Mouse (Mus musculus) forebrain, embryonic 13.5 days (tissue): Measurements from ENCODE around the gene Zfp84. TPM values are rescaled to one million over a fixed set of nuclear protein-coding genes. Genes with fewer than 3 reads are reported as not detected.
"Not testable (repeated sequence)": the region's sequence is repeated elsewhere in the genome, so short reads cannot be mapped to it uniquely, and the experiment has no call there.

ENCODE experiments used
- ATAC-seq: fragments of 200-750 bp; cut with Nextera tagmentation; 2 replicates; pipeline ENCODE4 v1.8.0; 2017
- H3K27ac ChIP-seq: fragments of 300-500 bp; sonication (generic); 2 replicates; pipeline ENCODE4 v1.5.1; 2015; ENCODE audit warnings: inconsistent platforms, mild to moderate bottlenecking, moderate library complexity
- H3K27me3 ChIP-seq: fragments of 300-500 bp; sonication (generic); 2 replicates; pipeline ENCODE4 v1.6.1; 2015; ENCODE audit warnings: mild to moderate bottlenecking, inconsistent platforms
- H3K36me3 ChIP-seq: fragments of 300-500 bp; sonication (generic); 2 replicates; pipeline ENCODE4 v1.6.1; 2015; ENCODE audit warnings: mild to moderate bottlenecking, inconsistent platforms; ENCODE audit not compliant: poor library complexity, severe bottlenecking
- H3K4me1 ChIP-seq: fragments of 300-500 bp; sonication (generic); 2 replicates; pipeline ENCODE4 v1.6.1; 2015; ENCODE audit warnings: inconsistent platforms
- H3K4me2 ChIP-seq: fragments of 300-500 bp; sonication (generic); 2 replicates; pipeline ENCODE4 v1.6.1; 2015; ENCODE audit warnings: inconsistent platforms, mild to moderate bottlenecking, moderate library complexity
- H3K4me3 ChIP-seq: fragments of 300-500 bp; sonication (generic); 2 replicates; pipeline ENCODE4 v1.5.1; 2015; ENCODE audit warnings: mild to moderate bottlenecking, inconsistent platforms
- H3K9ac ChIP-seq: fragments of 300-500 bp; sonication (generic); 2 replicates; pipeline ENCODE4 v1.6.1; 2015; ENCODE audit warnings: mild to moderate bottlenecking, inconsistent platforms
- H3K9me3 ChIP-seq: fragments of 300-500 bp; sonication (generic); replicated peaks from 2 replicates; pipeline ENCODE4 v1.6.1; 2016; ENCODE audit warnings: inconsistent platforms
- whole genome bisulfite sequencing: fragments of 180-500 bp; shearing (Covaris S2); methylation state at CpG from one replicate; pipeline ENCODE4 v1.1.7; 2015; 5-methylcytosine and 5-hydroxymethylcytosine counted together
- polyA plus RNA-seq: library from polyadenylated mRNA; unstranded; fragments of >200 nt; fragmentation: Nextera tagmentation; extraction: Ambion mirVana; gene quantifications from 2 replicates; pipeline ENCODE4 v1.2.1, GENCODE M21; 2015

The Zfp84 gene
- polyA plus RNA-seq, result 16.4 and 17.9 TPM in 2 replicates

- Histone ChIP-seq H3K9me3 (no peaks in the 10 kb centered on the region), H3K4me1 (peaks cover 19% of the 10 kb centered on the region), H3K4me2 (peak within 1 kb of the TSS; percentile 57), H3K4me3 (peak within 1 kb of the TSS; percentile 67), H3K27ac (peak within 1 kb of the TSS; percentile 68), H3K27me3 (no peaks in the 10 kb centered on the region), H3K36me3 (peaks cover 14% of the 10 kb centered on the region), H3K9ac (peak within 1 kb of the TSS; percentile 76)
- peak; percentile 96 for ATAC-seq
- WGBS, result under 1% methylated on average over 32 of the region's 32 CpGs
These were observed at the start of gene Zfp84 for GRCm38 (mm10) chr7:29768090-29768900. Zfp84 (plus strand) TSS chr7:29768552.

GRCm38 (mm10) chr7:29725461-29726142, 42.8 kb upstream of the Zfp84 start:
- H3K4me2 ChIP-seq, H3K36me3 ChIP-seq, H3K27me3 ChIP-seq, H3K27ac ChIP-seq, H3K4me1 ChIP-seq, H3K9ac ChIP-seq, ATAC-seq, H3K9me3 ChIP-seq, H3K4me3 ChIP-seq: not testable (repeated sequence)
- WGBS, result 43% methylated on average over 17 of the region's 17 CpGs

GRCm38 (mm10) chr7:29726860-29727259, 41.5 kb upstream of the Zfp84 start, which contains the start of gene Catsperg2:
Catsperg2 (minus strand) TSS chr7:29727032.
- not testable (repeated sequence) for H3K9ac ChIP-seq, H3K27me3 ChIP-seq, H3K4me3 ChIP-seq, H3K27ac ChIP-seq, ATAC-seq, H3K9me3 ChIP-seq, H3K36me3 ChIP-seq, H3K4me1 ChIP-seq, H3K4me2 ChIP-seq
- WGBS, result 56% methylated on average over 11 of the region's 11 CpGs

DNA sequence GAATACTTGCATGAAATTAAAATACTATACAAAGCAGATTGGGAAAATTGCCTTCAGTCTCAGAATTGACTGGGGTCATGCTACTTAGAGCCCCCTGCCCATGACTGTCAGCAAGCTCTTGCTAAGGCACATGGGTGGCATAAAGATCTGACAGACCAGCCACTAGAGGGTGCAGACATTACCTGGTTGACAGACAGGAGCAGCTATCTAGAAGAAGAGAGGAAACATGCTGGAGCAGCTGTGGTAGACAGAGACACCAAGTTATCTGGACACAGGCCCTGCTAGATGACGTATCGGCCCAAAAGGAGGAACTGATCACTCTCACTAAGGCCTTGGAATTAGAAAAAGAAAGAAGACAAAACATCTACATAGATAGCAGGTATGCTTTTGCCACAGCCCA, 40.3 kb upstream of the Zfp84 start:
- no peak for ATAC-seq
- peaks cover 13% of the 10 kb centered on the region for H3K9me3 ChIP-seq
- WGBS, result 93% methylated on average over 2 of the region's 2 CpGs

GRCm38 (mm10) chr7:29742258-29742657, 26.1 kb upstream of the Zfp84 start:
- H3K9ac ChIP-seq, result no peak overlapping the region

More for the DNA sequence above, 40.3 kb upstream of the Zfp84 start:
- Histone ChIP-seq H3K4me3 (no peak overlapping the region), H3K9ac (no peak overlapping the region), H3K27ac (no peak overlapping the region), H3K36me3 (no peaks in the 10 kb centered on the region), H3K4me2 (no peak overlapping the region), H3K27me3 (no peaks in the 10 kb centered on the region), H3K4me1 (no peaks in the 10 kb centered on the region)

GRCm38 (mm10) chr7:29760476-29760875, 7.9 kb upstream of the Zfp84 start:
- Histone ChIP-seq H3K36me3 (no peaks in the 10 kb centered on the region), H3K27me3 (no peaks in the 10 kb centered on the region), H3K4me2 (no peak overlapping the region), H3K4me3 (no peak overlapping the region), H3K9ac (no peak overlapping the region), H3K4me1 (no peaks in the 10 kb centered on the region), H3K9me3 (no peaks in the 10 kb centered on the region; the same call in 1 of the 2 replicates), H3K27ac (no peak overlapping the region)
- ATAC-seq, result no peak
- WGBS, result 86% methylated on average over 5 of the region's 5 CpGs

More at GRCm38 (mm10) chr7:29742258-29742657, 26.1 kb upstream of the Zfp84 start:
- H3K36me3 ChIP-seq, result no peaks in the 10 kb centered on the region
- H3K4me1 ChIP-seq, result no peaks in the 10 kb centered on the region
- no peaks in the 10 kb centered on the region for H3K9me3 ChIP-seq
- 83% methylated on average over 3 of the region's 3 CpGs for WGBS
- ATAC-seq, result no peak
- no peak overlapping the region for H3K4me3 ChIP-seq
- no peak overlapping the region for H3K4me2 ChIP-seq
- no peaks in the 10 kb centered on the region for H3K27me3 ChIP-seq
- no peak overlapping the region for H3K27ac ChIP-seq

DNA sequence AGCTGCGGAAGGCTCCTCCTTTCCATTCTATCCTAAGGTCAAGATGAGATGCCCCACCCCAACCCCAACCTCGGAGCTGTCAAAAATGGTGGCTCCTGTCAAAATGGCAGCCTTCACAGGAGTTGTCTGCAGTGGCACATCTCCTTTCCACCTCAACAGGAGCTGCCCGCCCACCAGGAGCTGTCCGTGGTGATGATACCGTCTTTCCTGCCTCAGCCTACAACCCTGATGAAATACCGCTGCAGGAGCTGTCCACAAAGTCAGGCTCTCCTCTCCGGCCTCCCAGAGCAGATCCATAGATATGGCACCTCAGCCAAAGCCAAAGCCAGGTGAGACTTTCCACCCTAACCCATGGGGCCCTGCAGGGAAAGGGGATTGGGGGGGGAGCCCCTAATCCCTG, 3.6 kb upstream of the Zfp84 start:
- no peak overlapping the region for H3K4me3 ChIP-seq
- H3K36me3 ChIP-seq, result no peaks in the 10 kb centered on the region
- H3K4me2 ChIP-seq, result no peak overlapping the region
- H3K9me3 ChIP-seq, result no peaks in the 10 kb centered on the region
- H3K27me3 ChIP-seq, result no peaks in the 10 kb centered on the region
- H3K4me1 ChIP-seq, result peaks cover 17% of the 10 kb centered on the region
- no peak for ATAC-seq
- no peak overlapping the region for H3K9ac ChIP-seq
- no peak overlapping the region for H3K27ac ChIP-seq
- 79% methylated on average over 7 of the region's 7 CpGs for WGBS

GRCm38 (mm10) chr7:29767058-29767686, 1.2 kb upstream of the Zfp84 start:
- peak overlapping the region; percentile 63 for H3K9ac ChIP-seq
- peaks cover 19% of the 10 kb centered on the region for H3K4me1 ChIP-seq
- peak; percentile 60 for ATAC-seq
- 1% methylated on average over 14 of the region's 15 CpGs for WGBS
- H3K27me3 ChIP-seq, result no peaks in the 10 kb centered on the region
- H3K27ac ChIP-seq, result peak overlapping the region; percentile 62
- H3K36me3 ChIP-seq, result peaks cover 5% of the 10 kb centered on the region
- H3K4me3 ChIP-seq, result peak overlapping the region; percentile 67
- no peaks in the 10 kb centered on the region for H3K9me3 ChIP-seq
- H3K4me2 ChIP-seq, result peak overlapping the region; percentile 57

DNA sequence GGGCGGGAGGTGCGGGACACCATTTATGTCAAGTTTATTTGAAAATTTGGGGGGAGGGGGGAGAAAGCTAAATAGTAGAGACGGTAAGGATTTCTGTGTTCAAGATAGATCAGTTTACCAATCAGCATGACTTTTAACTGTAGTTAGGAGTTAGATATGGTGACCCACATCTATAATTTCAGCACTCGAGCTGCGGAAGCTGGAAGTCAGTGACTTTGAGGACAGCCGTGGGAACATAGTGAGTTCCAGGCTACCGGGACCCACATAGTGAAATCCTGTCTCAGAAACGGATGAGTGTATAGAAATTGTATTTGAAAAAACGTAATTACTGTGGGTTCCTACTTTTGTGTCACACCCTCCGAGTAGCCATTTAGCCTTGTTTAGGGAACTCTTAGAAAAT, 628 bp downstream of the Zfp84 start:
- peak overlapping the region; percentile 57 for H3K4me2 ChIP-seq
- peak overlapping the region; percentile 67 for H3K4me3 ChIP-seq
- peak overlapping the region; percentile 76 for H3K9ac ChIP-seq
- H3K27ac ChIP-seq, result no peak overlapping the region
- no peak for ATAC-seq
- H3K36me3 ChIP-seq, result peaks cover 21% of the 10 kb centered on the region
- no peaks in the 10 kb centered on the region for H3K9me3 ChIP-seq
- peaks cover 19% of the 10 kb centered on the region for H3K4me1 ChIP-seq
- 8% methylated on average over 10 of the region's 10 CpGs for WGBS
- H3K27me3 ChIP-seq, result no peaks in the 10 kb centered on the region

DNA sequence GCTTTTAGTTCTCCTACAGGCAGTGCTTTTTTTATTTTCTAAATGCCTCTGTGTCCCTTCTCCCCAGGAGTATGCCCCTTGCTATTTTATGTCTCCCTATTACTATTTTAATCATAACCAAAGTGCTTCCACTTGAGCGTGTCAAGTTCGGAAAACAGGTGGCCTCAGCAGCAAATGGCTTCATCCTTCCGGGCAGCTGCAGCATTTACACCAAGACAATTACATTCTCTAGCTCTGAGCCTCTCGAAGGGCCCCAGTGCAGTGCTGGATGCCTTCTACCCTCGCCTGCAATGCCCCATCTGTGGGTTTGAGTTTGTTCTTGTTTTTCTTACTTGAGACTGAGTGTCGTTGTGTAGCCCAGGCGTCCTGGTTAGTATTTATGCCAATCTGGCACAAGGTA, 5.2 kb downstream of the Zfp84 start:
- 91% methylated on average over 7 of the region's 7 CpGs for WGBS
- no peak for ATAC-seq

GRCm38 (mm10) chr7:29774371-29774770, 6.0 kb downstream of the Zfp84 start:
- H3K9me3 ChIP-seq, result no peaks in the 10 kb centered on the region
- H3K4me1 ChIP-seq, result peaks cover 5% of the 10 kb centered on the region
- no peak for ATAC-seq
- no peak overlapping the region for H3K4me3 ChIP-seq
- peaks cover 73% of the 10 kb centered on the region for H3K36me3 ChIP-seq
- H3K27me3 ChIP-seq, result no peaks in the 10 kb centered on the region
- WGBS, result 92% methylated on average over 3 of the region's 3 CpGs
- no peak overlapping the region for H3K4me2 ChIP-seq
- H3K27ac ChIP-seq, result no peak overlapping the region
- H3K9ac ChIP-seq, result no peak overlapping the region

More for the DNA sequence above, 5.2 kb downstream of the Zfp84 start:
- Histone ChIP-seq H3K4me2 (no peak overlapping the region), H3K36me3 (peaks cover 64% of the 10 kb centered on the region), H3K27ac (no peak overlapping the region), H3K4me1 (peaks cover 10% of the 10 kb centered on the region), H3K9me3 (no peaks in the 10 kb centered on the region), H3K4me3 (no peak overlapping the region), H3K9ac (no peak overlapping the region), H3K27me3 (no peaks in the 10 kb centered on the region)

DNA sequence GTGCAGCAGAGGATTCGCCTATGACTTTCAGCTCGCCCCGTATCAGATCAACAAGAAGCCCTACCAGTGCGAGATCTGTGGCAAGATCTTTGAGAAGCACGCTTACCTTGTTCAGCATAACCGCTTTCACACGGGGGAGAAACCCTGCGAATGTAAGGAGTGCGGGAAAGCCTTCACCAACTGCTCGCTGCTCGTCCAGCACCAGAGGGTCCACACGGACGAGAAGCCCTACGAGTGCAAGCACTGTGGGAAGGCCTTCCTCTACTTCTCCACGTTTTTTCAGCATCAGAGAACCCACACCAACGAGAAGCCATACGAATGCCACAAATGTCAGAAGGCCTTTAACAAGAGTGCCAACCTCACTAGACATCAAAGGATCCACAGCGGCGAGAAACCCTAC, 8.2 kb downstream of the Zfp84 start:
- Histone ChIP-seq H3K4me2 (no peak overlapping the region), H3K27me3 (no peaks in the 10 kb centered on the region), H3K4me3 (no peak overlapping the region), H3K4me1 (no peaks in the 10 kb centered on the region), H3K9ac (no peak overlapping the region), H3K9me3 (no peaks in the 10 kb centered on the region), H3K36me3 (peaks cover 84% of the 10 kb centered on the region), H3K27ac (no peak overlapping the region)
- no peak for ATAC-seq
- WGBS, result 96% methylated on average over 19 of the region's 19 CpGs
